Mouse (Mus musculus): ENCODE results near the gene Gm5148.

DNA sequence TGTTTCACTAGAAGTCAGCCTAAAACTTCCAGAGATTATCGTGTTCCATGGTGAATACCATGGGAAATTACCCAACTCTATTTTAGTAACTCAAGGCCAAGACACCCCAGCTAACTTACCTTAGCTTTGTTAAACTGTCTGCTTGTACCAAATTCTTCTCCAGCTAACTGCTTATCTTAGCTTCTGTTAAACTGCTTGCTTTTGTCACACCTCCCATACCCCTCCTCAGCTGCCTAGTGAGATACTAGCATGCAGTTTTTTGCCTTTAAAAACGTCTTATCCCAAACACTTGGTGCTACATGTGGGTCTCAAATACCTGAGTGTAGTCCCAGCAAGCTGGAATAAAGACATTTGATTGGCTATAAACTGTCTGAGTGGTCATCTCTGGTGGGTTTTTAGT, 31.7 kb upstream of the Gm5148 start:
- TF ChIP-seq GATA1 (IDR thresholded peaks at IDR 0.05; ENCODE audit: borderline replicate concordance, low read length) (no peak), FLI1 (IDR thresholded peaks at IDR 0.05; ENCODE audit: low read length) (no peak)
